Mouse (Mus musculus): Measurements from ENCODE around the gene Med28. TPM values are rescaled to one million over a fixed set of nuclear protein-coding genes. Genes with fewer than 3 reads are reported as not detected.

Med28 gene
- total and polyA plus RNA-seq, 3 experiments: 83.7 to 107 (median 103) TPM

GRCm38 (mm10) chr5:45534319-45535098 is 14.5 kb downstream of the Med28 start:
- Histone ChIP-seq H3K4me2 (ENCODE audit: insufficient read depth, low read depth, poor library complexity, severe bottlenecking) (peak overlapping the region; percentile 89), H3K9ac (ENCODE audit: insufficient read depth, low read depth) (no peak overlapping the region)
- dilution Hi-C loops (cut with MboI; ENCODE audit: extremely low pct_ligation_motif_present, extremely low pct_unique_long_range_greater_than_20kb, low sequenced_read_pairs): no loop called here

GRCm38 (mm10) chr5:45535177-45535576 is 15.1 kb downstream of the Med28 start:
- Histone ChIP-seq H3K9ac (ENCODE audit: insufficient read depth, low read depth) (no peak overlapping the region), H3K79me2 (replicated peaks; ENCODE audit: control insufficient read depth, extremely low read depth, insufficient read depth, poor library complexity, severe bottlenecking) (no peaks in the 10 kb centered on the region), H3K4me3 (replicated peaks in 1 of 3; ENCODE audit: low read depth in 2 of 3, low read length in 2 of 3, poor library complexity in 1 of 3) (no peak overlapping the region), H3K36me3 (replicated peaks in 1 of 2; ENCODE audit: control insufficient read depth in 1 of 2, insufficient read depth in 1 of 2, low read length in 1 of 2) (peaks cover 5 to 25% of the 10 kb centered on the region in 2 experiments), H3K4me2 (ENCODE audit: insufficient read depth, low read depth, poor library complexity, severe bottlenecking) (peak overlapping the region; percentile 89), H3K27ac (ENCODE audit: insufficient read depth, low read depth) (no peak overlapping the region), H3K9me3 (replicated peaks; ENCODE audit: low read length) (no peaks in the 10 kb centered on the region), H3K4me1 (ENCODE audit: control insufficient read depth in 1 of 2, insufficient read depth in 2 of 2) (peaks cover 4 to 11% of the 10 kb centered on the region in 2 experiments; a peak in 3 of 4 replicates), H3K27me3 (replicated peaks) (no peaks in the 10 kb centered on the region)
- DNase-seq (ENCODE audit: extremely low read depth): peak; percentile 29
- dilution Hi-C loops (cut with MboI; ENCODE audit: extremely low pct_ligation_motif_present, extremely low pct_unique_long_range_greater_than_20kb, low sequenced_read_pairs): no loop called here
- in situ Hi-C loops (cut with MboI; ENCODE audit: low pct_ligation_motif_present, low pct_unique_long_range_greater_than_20kb, low sequenced_read_pairs): loop anchor here (25.0 kb wide), 1 partner anchor 802 kb away; no protein-coding TSS in a partner anchor
- no peak for TF ChIP-seq ZMIZ1 (IDR thresholded peaks at IDR 0.05; ENCODE audit: low read depth, low read length)
- TF ChIP-seq EP300 (IDR thresholded peaks at IDR 0.05; ENCODE audit: low read length): peak; percentile 70
- TF ChIP-seq IRF4 (IDR thresholded peaks at IDR 0.05; ENCODE audit: low read depth, low read length): peak; percentile 88
- peak; percentile 61 for TF ChIP-seq JUN (IDR thresholded peaks at IDR 0.05; ENCODE audit: insufficient read depth, low read depth, low read length)
- TF ChIP-seq GABPA (IDR thresholded peaks at IDR 0.05; ENCODE audit: insufficient replicate concordance, low read depth, low read length): no peak
- TF ChIP-seq JUND (conservative IDR thresholded peaks at IDR 0.05; ENCODE audit: low read depth, low read length): peak; percentile 69

More at GRCm38 (mm10) chr5:45534319-45535098, 14.5 kb downstream of the Med28 start:
- H3K36me3 ChIP-seq (replicated peaks in 1 of 2; ENCODE audit: control insufficient read depth in 1 of 2, insufficient read depth in 1 of 2, low read length in 1 of 2): peaks cover 5 to 31% of the 10 kb centered on the region in 2 experiments
- no peaks in the 10 kb centered on the region for H3K79me2 ChIP-seq (replicated peaks; ENCODE audit: control insufficient read depth, extremely low read depth, insufficient read depth, poor library complexity, severe bottlenecking)
- no peak overlapping the region for H3K4me3 ChIP-seq (replicated peaks in 1 of 3; ENCODE audit: low read depth in 2 of 3, low read length in 2 of 3, poor library complexity in 1 of 3)
- no peak overlapping the region for H3K27ac ChIP-seq (ENCODE audit: insufficient read depth, low read depth)
- TF ChIP-seq CTCF (conservative IDR thresholded peaks at IDR 0.05 in 1 of 2, IDR thresholded peaks at IDR 0.05 in 1 of 2; ENCODE audit: low read depth in 2 of 2, low read length in 2 of 2) (peak; percentile 43 to 80), RAD21 (IDR thresholded peaks at IDR 0.05; ENCODE audit: low read depth, low read length) (peak; percentile 63), ELF1 (IDR thresholded peaks at IDR 0.05; ENCODE audit: low read depth, low read length) (no peak), MAX (IDR thresholded peaks at IDR 0.05; ENCODE audit: low read length) (peak; percentile 60), IRF4 (IDR thresholded peaks at IDR 0.05; ENCODE audit: low read depth, low read length) (no peak), MAZ (IDR thresholded peaks at IDR 0.05; ENCODE audit: low read depth, low read length) (0 out of 2 replicates have a peak, but pooled peaks have one; percentile 14), SMC3 (IDR thresholded peaks at IDR 0.05; ENCODE audit: low read depth, low read length) (peak; percentile 81), MXI1 (IDR thresholded peaks at IDR 0.05; ENCODE audit: low read depth, low read length) (peak; percentile 20; the same call in 1 of the 2 replicates), BHLHE40 (IDR thresholded peaks at IDR 0.05; ENCODE audit: low read depth, low read length) (no peak)
- peak; percentile 49 for DNase-seq (ENCODE audit: extremely low read depth)
- peaks cover 4 to 11% of the 10 kb centered on the region in 2 experiments; a peak in 3 of 4 replicates for H3K4me1 ChIP-seq (ENCODE audit: control insufficient read depth in 1 of 2, insufficient read depth in 2 of 2)
- in situ Hi-C loops (cut with MboI; ENCODE audit: low pct_ligation_motif_present, low pct_unique_long_range_greater_than_20kb, low sequenced_read_pairs): loop anchor here (5.0 to 25.0 kb wide), 3 partner anchors 47 to 803 kb away; partner anchors contain the start of gene Ncapg
- H3K27me3 ChIP-seq (replicated peaks): no peaks in the 10 kb centered on the region
- no peaks in the 10 kb centered on the region for H3K9me3 ChIP-seq (replicated peaks; ENCODE audit: low read length)
